Comparison of ENCODE assay signal across 8 mouse cellular contexts in genomic region chr4:44564602-44565001, GRCm38 (mm10).
DNase-seq lines count a peak whose midpoint lies in the region; ATAC-seq and TF ChIP-seq lines count a peak whose summit lies in the region.

No protein-coding gene starts in this region.

- TF ChIP-seq POLR2A in embryonic fibroblast, embryonic 13.5 days (IDR thresholded peaks at IDR 0.05; ENCODE audit: low read depth, low read length): no peak

- intact Hi-C loops in heart, postnatal 14 days (cut with DNase I): loop anchor here (5.0 kb wide), 2 partner anchors 108 to 343 kb away; no protein-coding TSS in a partner anchor

- peak; percentile 56 for DNase-seq in G1E (ENCODE audit: low spot score)
- DNase-seq in adrenal gland, postnatal 4 days (ENCODE audit: low spot score in 2 of 2): peak; percentile 46 to 53
- peak; percentile 71 to 83 for DNase-seq in heart, postnatal 14 days
- DNase-seq in layer of hippocampus, postnatal 25 days (ENCODE audit: extremely low spot score in 1 of 2, low spot score in 1 of 2): peak; percentile 78 to 91
- peak; percentile 38 to 64 for DNase-seq in right cerebral cortex, postnatal 36 days (ENCODE audit: low spot score in 2 of 2)
- peak; percentile 52 to 59 for DNase-seq in urinary bladder, postnatal 36 days (ENCODE audit: low spot score in 2 of 2)

- no peak for ATAC-seq in G1E (ENCODE audit: extremely low read depth, insufficient number of reproducible peaks, low FRiP score, poor library complexity, severe bottlenecking)
- ATAC-seq in megakaryocyte progenitor cell, adult 5-6 weeks (replicated peaks; ENCODE audit: poor library complexity): peak; percentile 69

- H3K36me3 ChIP-seq in G1E (replicated peaks): no peaks in the 10 kb centered on the region

- H3K9me3 ChIP-seq in G1E (replicated peaks): no peaks in the 10 kb centered on the region

- H3K4me1 ChIP-seq in G1E (ENCODE audit: insufficient read depth, low read depth, low read length): no peaks in the 10 kb centered on the region
- no peaks in the 10 kb centered on the region for H3K4me1 ChIP-seq in embryonic fibroblast, embryonic 13.5 days (ENCODE audit: control insufficient read depth, insufficient read depth, low read length)

- no peak overlapping the region for H3K4me3 ChIP-seq in G1E (ENCODE audit: low read depth, low read length)
- H3K4me3 ChIP-seq in embryonic fibroblast, embryonic 13.5 days (ENCODE audit: insufficient read depth, low read length): no peak overlapping the region

- H3K27me3 ChIP-seq in G1E (ENCODE audit: insufficient read depth, low read length): peaks cover 12% of the 10 kb centered on the region

- TF ChIP-seq CTCF in G1E (IDR thresholded peaks at IDR 0.05; ENCODE audit: low read depth, low read length): peak; percentile 38; the same call in 1 of the 2 replicates
- peak; percentile 81 for TF ChIP-seq CTCF in embryonic fibroblast, embryonic 13.5 days (IDR thresholded peaks at IDR 0.05; ENCODE audit: borderline replicate concordance, insufficient read depth, low read length)

- no peak overlapping the region for H3K27ac ChIP-seq in embryonic fibroblast, embryonic 13.5 days (ENCODE audit: insufficient read depth, low read length)
